In the genomic region with DNA sequence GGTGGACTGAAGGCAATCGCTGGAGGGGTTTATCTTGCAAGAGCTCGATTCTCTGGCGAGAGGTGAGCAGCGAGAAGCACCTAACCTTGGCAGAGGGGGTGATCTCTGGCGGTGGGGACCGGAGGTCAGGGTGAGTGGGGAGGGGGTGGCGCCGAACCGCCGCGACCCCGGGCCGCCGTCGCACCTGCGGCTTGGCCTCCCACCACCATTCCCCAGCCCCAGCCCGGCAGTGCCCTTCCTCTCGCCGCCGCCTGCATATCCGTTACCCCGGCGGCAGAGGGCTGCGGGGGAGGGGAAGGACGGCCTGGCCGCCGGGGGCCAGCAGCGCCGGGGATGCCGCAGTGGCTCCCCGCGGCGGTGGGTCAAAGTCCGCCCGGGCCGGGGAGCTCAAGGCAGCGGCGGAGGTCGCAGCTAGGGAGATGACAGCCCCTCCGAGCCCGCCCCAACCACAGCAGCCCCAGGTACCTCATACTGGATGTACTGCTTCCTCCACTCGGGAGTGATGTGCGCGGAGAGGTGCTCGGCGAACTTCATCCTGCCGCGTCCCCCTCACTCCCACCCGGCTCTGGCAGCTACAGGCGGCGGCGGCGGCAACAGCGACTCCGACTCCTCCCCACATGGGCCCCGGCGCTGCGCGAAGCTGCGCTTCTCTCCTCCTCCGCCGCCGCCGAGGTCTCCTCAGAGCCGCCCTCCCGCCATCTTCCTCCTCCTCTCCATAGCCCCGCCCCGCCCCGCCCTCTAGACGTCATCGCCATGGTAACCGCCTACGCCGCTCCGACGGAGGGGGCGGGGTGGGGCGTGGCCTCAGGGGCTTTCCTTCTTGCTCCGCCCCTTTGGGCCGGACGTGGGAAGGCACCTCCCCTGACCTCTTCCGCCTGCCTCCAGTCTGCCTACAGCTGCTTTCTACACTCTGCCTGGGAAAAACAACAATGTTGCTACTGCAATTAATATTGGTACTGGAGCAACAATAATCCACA, we compare ENCODE assay signal across 8 mouse cellular contexts. TPM values are rescaled to one million over a fixed set of nuclear protein-coding genes. Genes with fewer than 3 reads are reported as not detected.
A peak's percentile ranks its signal among the peaks of the same experiment; 100 is the strongest.
DNase-seq lines count a peak whose midpoint lies in the region; ATAC-seq and TF ChIP-seq lines count a peak whose summit lies in the region.

Gene Xpr1 (minus strand): TSS at position 715 of the 977 bp plus-strand sequence.

- under 1% methylated on average over 72 of the region's 82 CpGs for WGBS in hindbrain, embryonic 15.5 days

- peak within 1 kb of the TSS; percentile 97 for H3K4me3 ChIP-seq in hindbrain, embryonic 15.5 days

- in situ Hi-C loops in Patski (cut with MboI; ENCODE audit: low pct_unique_long_range_greater_than_20kb) = no loop called here

- no peaks in the 10 kb centered on the region for H3K9me3 ChIP-seq in hindbrain, embryonic 15.5 days

- peak within 1 kb of the TSS; percentile 95 for H3K27ac ChIP-seq in hindbrain, embryonic 15.5 days (replicated peaks)

- CTCF ChIA-PET in Patski (lab: Charles Lee) = interaction anchor here (1.0 kb wide), 1 partner anchor 61 kb away, joined by 3 read pairs; no protein-coding TSS in a partner anchor

- peaks cover 10% of the 10 kb centered on the region for H3K4me1 ChIP-seq in hindbrain, embryonic 15.5 days (replicated peaks)

- POLR2A ChIA-PET in Patski (lab: Charles Lee) = no interaction called here

- ATAC-seq in Patski = peak; percentile 90
- ATAC-seq in hindbrain, embryonic 15.5 days (ENCODE audit: low FRiP score, low read depth) = peak; percentile 95

- peak; percentile 41 for DNase-seq in Patski (ENCODE audit: low read depth, low spot score)
- peak; percentile 98 to 99 for DNase-seq in cerebellum, postnatal 14 days
- DNase-seq in frontal cortex, postnatal 25 days (ENCODE audit: low spot score in 2 of 2) = peak; percentile 83 to 91
- DNase-seq in left cerebral cortex, adult 11 months (ENCODE audit: low spot score) = peak; percentile 93
- peak; percentile 96 for DNase-seq in lung, postnatal 4 days
- peak; percentile 94 for DNase-seq in retina, postnatal 7 days (ENCODE audit: low read depth, low spot score)
- DNase-seq in urinary bladder, adult 2 months (ENCODE audit: low spot score) = peak; percentile 85

- H3K27me3 ChIP-seq in Patski = no peaks in the 10 kb centered on the region
- no peaks in the 10 kb centered on the region for H3K27me3 ChIP-seq in hindbrain, embryonic 15.5 days

- no peak for TF ChIP-seq CTCF in Patski (IDR thresholded peaks at IDR 0.05)

- H3K4me2 ChIP-seq in hindbrain, embryonic 15.5 days = peak within 1 kb of the TSS; percentile 58

- H3K36me3 ChIP-seq in hindbrain, embryonic 15.5 days = no peaks in the 10 kb centered on the region

- peak within 1 kb of the TSS; percentile 79 for H3K9ac ChIP-seq in hindbrain, embryonic 15.5 days

RNA-seq across cellular contexts. Expression of gene Xpr1, which starts in this region (rescaled TPM):
- 24.4 TPM for polyA plus RNA-seq in Patski (2021)
- 44.9 and 49.8 TPM in 2 replicates for polyA plus RNA-seq in hindbrain, embryonic 15.5 days (2015; fragmentation: Nextera tagmentation; extraction: Ambion mirVana)
- polyA plus RNA-seq in urinary bladder, adult 2 months (2012; rRNA removed) = 12.3 and 17.3 TPM in 2 replicates

Comparison
In these comparisons a context has a peak if more than half of its experiments do, and no peak if none do; other contexts are left out.
1. Peak in every context shown above with its lines: DNase-seq, ATAC-seq, H3K4me3 ChIP-seq and H3K27ac ChIP-seq.
2. DNase-seq: peak in every context shown above with its lines; median percentile 98 in cerebellum, postnatal 14 days; 96 in lung, postnatal 4 days; 94 in retina, postnatal 7 days; 93 in left cerebral cortex, adult 11 months; 87 in frontal cortex, postnatal 25 days; 85 in urinary bladder, adult 2 months; 41 in Patski.